Mouse (Mus musculus) stomach, postnatal 0 days (tissue): ENCODE data around the gene Epb41l1.

Experiments used
- CTCF ChIP-seq: IDR thresholded peaks from 2 replicates; pipeline ENCODE4 v1.5.1; 2016; ENCODE audit warnings: antibody characterized with exemption, low read depth, mild to moderate bottlenecking, moderate library complexity
- EP300 ChIP-seq: optimal IDR thresholded peaks from 2 replicates; pipeline ENCODE3; 2016; ENCODE audit warnings: antibody characterized with exemption

DNA sequence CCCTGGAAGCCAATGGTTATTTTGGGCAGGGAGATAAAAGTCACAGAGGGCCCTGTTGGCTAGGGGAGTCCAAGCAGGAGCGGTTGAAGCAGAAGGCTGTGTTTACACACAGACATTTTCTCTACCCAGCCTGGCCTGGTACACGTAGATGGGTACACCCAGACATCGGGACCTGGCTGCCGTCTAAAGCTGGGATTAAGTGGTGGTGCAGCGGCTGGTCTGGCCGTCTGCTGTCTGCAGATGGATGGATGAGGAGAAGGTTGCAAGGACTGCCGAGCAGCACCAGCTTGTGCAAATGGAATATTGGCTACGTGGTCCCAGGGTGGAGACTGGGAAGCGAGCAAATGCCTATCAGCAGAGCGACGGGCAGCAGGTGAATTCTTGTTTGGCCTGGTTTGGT, 46.8 kb downstream of the Epb41l1 start:
- TF ChIP-seq EP300 (no peak), CTCF (no peak)
